ENCODE assay signal across 8 mouse cellular contexts in the genomic region with DNA sequence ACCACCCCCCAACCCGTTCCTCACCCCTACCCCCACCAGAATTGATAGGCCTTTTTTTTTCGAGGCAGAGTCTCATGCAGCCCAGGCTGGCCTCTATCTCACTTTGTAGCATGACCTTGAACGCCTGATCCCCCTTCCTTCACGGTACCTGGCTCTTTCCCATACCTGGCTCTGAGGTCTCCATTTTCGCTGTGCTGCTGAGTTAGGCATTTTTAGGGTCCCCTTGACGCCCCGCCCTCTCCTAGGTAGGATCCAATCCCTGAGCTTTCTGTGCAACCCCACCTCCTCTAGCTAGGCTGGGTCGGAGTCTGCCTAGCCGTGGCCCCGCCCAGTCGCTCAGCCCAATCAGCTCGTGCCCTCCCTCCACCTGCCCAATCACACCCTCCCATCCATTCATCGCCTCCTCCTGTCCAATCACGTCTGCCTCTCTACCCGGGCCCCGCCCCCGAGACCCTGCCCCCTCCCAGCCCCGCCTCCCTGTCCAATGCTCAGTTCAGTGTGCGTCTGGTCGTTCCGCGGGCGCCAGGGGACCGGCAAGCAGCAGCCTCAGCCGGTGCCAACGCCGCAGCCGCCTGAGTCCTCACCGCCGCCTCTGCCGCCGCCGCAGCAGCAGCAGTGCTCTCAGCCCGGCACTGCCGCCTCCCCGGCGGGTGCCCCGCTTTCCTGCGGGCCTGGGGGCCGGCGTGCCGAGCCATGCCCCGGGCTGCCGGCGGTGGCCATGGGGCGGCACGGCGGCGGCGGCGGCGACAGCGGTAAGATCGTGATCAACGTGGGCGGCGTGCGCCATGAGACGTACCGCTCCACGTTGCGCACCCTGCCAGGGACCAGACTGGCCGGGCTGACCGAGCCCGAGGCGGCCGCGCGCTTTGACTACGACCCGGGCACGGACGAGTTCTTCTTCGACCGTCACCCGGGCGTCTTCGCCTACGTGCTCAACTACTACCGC. TPM values are rescaled to one million over a fixed set of nuclear protein-coding genes. Genes with fewer than 3 reads are reported as not detected.
DNase-seq lines count a peak whose midpoint lies in the region; ATAC-seq and TF ChIP-seq lines count a peak whose summit lies in the region.

A gene (plus strand): TSS at position 263 of the 946 bp plus-strand sequence.

- no peaks in the 10 kb centered on the region for H3K36me3 ChIP-seq in neural tube, embryonic 14.5 days (ENCODE audit: control insufficient read depth, insufficient read depth, low read length)

- peaks cover 45% of the 10 kb centered on the region for H3K4me1 ChIP-seq in neural tube, embryonic 14.5 days (ENCODE audit: control insufficient read depth, insufficient read depth, low read length)

- TF ChIP-seq CTCF in layer of hippocampus, adult 2 months (conservative IDR thresholded peaks at IDR 0.05), result no peak

- H3K9me3 ChIP-seq in neural tube, embryonic 14.5 days (ENCODE audit: control insufficient read depth, low read length), result no peaks in the 10 kb centered on the region

- peak; percentile 99 for DNase-seq in ES-CJ7 (ENCODE audit: low read depth, low spot score)
- peak; percentile 98 for DNase-seq in cerebellum, adult 9-10 months
- DNase-seq in forelimb bud, embryonic 11.5 days (ENCODE audit: low read depth, low spot score), result peak; percentile 94
- DNase-seq in heart, postnatal 4 days, result peak; percentile 83
- peak; percentile 90 to 98 for DNase-seq in layer of hippocampus, adult 2 months (ENCODE audit: low spot score in 2 of 2)
- peak; percentile 93 to 94 for DNase-seq in lung, adult 18-20 months
- DNase-seq in telencephalon, adult 2 months (ENCODE audit: low read depth, low spot score), result peak; percentile 98

- H3K27ac ChIP-seq in layer of hippocampus, adult 2 months, result peak within 1 kb of the TSS; percentile 93
- peak within 1 kb of the TSS; percentile 74 for H3K27ac ChIP-seq in neural tube, embryonic 14.5 days (ENCODE audit: low read depth, low read length)

- under 1% methylated on average over 65 of the region's 80 CpGs for WGBS in neural tube, embryonic 14.5 days

- peak; percentile 90 for ATAC-seq in neural tube, embryonic 14.5 days (ENCODE audit: low read depth)

- H3K9ac ChIP-seq in neural tube, embryonic 14.5 days (replicated peaks; ENCODE audit: low read depth, low read length), result peak within 1 kb of the TSS; percentile 80

- peaks cover 11% of the 10 kb centered on the region; the same call in 1 of the 2 replicates for H3K27me3 ChIP-seq in neural tube, embryonic 14.5 days (ENCODE audit: control insufficient read depth, insufficient read depth, low read length)

- peak within 1 kb of the TSS; percentile 73 for H3K4me2 ChIP-seq in neural tube, embryonic 14.5 days (ENCODE audit: low read depth, low read length)

- peak within 1 kb of the TSS; percentile 78 for H3K4me3 ChIP-seq in layer of hippocampus, adult 2 months
- peak within 1 kb of the TSS; percentile 60 for H3K4me3 ChIP-seq in neural tube, embryonic 14.5 days (ENCODE audit: low read depth, low read length)

RNA-seq across cellular contexts. Expression of the gene that starts here (rescaled TPM):
- total RNA-seq in heart, postnatal 4 days (2021), result under 1 TPM; 0.38 to 0.43 TPM
- 100 to 1,000 TPM; 184 to 186 TPM for total RNA-seq in layer of hippocampus, adult 2 months (2021)
- polyA plus RNA-seq in neural tube, embryonic 14.5 days (2014; fragmentation: Nextera tagmentation; extraction: Ambion mirVana), result 7.5 and 8.9 TPM in 2 replicates

Comparison
In these comparisons a context has a peak if more than half of its experiments do, and no peak if none do; other contexts are left out.
1. Peak in every context shown above with its lines: DNase-seq, ATAC-seq, H3K4me3 ChIP-seq and H3K27ac ChIP-seq.
2. RNA of the gene that starts here (total RNA-seq): 184 to 186 TPM in layer of hippocampus, adult 2 months; 0.38 to 0.43 TPM in heart, postnatal 4 days; every median in the first group is over 100 times any median in the second.
3. Peak in DNase-seq in heart, postnatal 4 days; RNA of the gene not detected or under 1 TPM.